In genomic region chr15:102405489-102406195, GRCm38 (mm10) we compare ENCODE assay signal across 8 mouse cellular contexts. TPM values are rescaled to one million over a fixed set of nuclear protein-coding genes. Genes with fewer than 3 reads are reported as not detected.
A peak's percentile ranks its signal among the peaks of the same experiment; 100 is the strongest.
DNase-seq lines count a peak whose midpoint lies in the region; ATAC-seq and TF ChIP-seq lines count a peak whose summit lies in the region.

Sp1 (plus strand) TSS chr15:102406143.

- ATAC-seq in embryonic facial prominence, embryonic 14.5 days (ENCODE audit: low read depth), result peak; percentile 98
- peak; percentile 98 for ATAC-seq in limb, embryonic 13.5 days (ENCODE audit: low FRiP score, low read depth)
- peak; percentile 98 for ATAC-seq in midbrain, embryonic 16.5 days

- H3K9ac ChIP-seq in embryonic facial prominence, embryonic 14.5 days (ENCODE audit: low read depth, low read length), result peak within 1 kb of the TSS; percentile 98
- H3K9ac ChIP-seq in heart, adult 2 months (ENCODE audit: low read depth, low read length), result peak within 1 kb of the TSS; percentile 87
- H3K9ac ChIP-seq in limb, embryonic 13.5 days, result peak within 1 kb of the TSS; percentile 91
- peak within 1 kb of the TSS; percentile 86 for H3K9ac ChIP-seq in midbrain, embryonic 16.5 days (ENCODE audit: low read depth, low read length)

- TF ChIP-seq EP300 in heart, adult 2 months (IDR thresholded peaks at IDR 0.05; ENCODE audit: insufficient read depth, low read depth, low read length), result peak; percentile 93

- no peaks in the 10 kb centered on the region for H3K79me2 ChIP-seq in heart, adult 2 months (replicated peaks; ENCODE audit: control insufficient read depth, insufficient read depth, low read length)

- no peaks in the 10 kb centered on the region for H3K27me3 ChIP-seq in embryonic facial prominence, embryonic 14.5 days (replicated peaks; ENCODE audit: control insufficient read depth, insufficient read depth, low read length)
- no peaks in the 10 kb centered on the region for H3K27me3 ChIP-seq in heart, adult 2 months (ENCODE audit: control insufficient read depth, insufficient read depth, low read length)
- no peaks in the 10 kb centered on the region for H3K27me3 ChIP-seq in limb, embryonic 13.5 days
- H3K27me3 ChIP-seq in midbrain, embryonic 16.5 days (ENCODE audit: control insufficient read depth, insufficient read depth, low read depth, low read length), result no peaks in the 10 kb centered on the region

- peak within 1 kb of the TSS; percentile 100 for H3K27ac ChIP-seq in embryonic facial prominence, embryonic 14.5 days (replicated peaks; ENCODE audit: low read depth, low read length)
- peak within 1 kb of the TSS; percentile 100 for H3K27ac ChIP-seq in heart, adult 2 months
- H3K27ac ChIP-seq in limb, embryonic 13.5 days, result peak within 1 kb of the TSS; percentile 100
- peak within 1 kb of the TSS; percentile 98 for H3K27ac ChIP-seq in midbrain, embryonic 16.5 days (ENCODE audit: low read length)

- intact Hi-C loops in heart, adult 2 months (cut with DNase I), result loop anchor here (5.0 to 10.0 kb wide), 2 partner anchors 112 to 301 kb away; partner anchors contain the start of genes Map3k12, Tarbp2 and Tns2

- peaks cover 27% of the 10 kb centered on the region for H3K4me1 ChIP-seq in embryonic facial prominence, embryonic 14.5 days (ENCODE audit: control insufficient read depth, insufficient read depth, low read length)
- H3K4me1 ChIP-seq in heart, adult 2 months (ENCODE audit: control insufficient read depth, insufficient read depth, low read length), result peaks cover 13% of the 10 kb centered on the region
- peaks cover 40% of the 10 kb centered on the region for H3K4me1 ChIP-seq in limb, embryonic 13.5 days
- H3K4me1 ChIP-seq in midbrain, embryonic 16.5 days (ENCODE audit: control insufficient read depth, insufficient read depth, low read length), result peaks cover 39% of the 10 kb centered on the region

- WGBS in embryonic facial prominence, embryonic 14.5 days, result under 1% methylated on average over 32 of the region's 38 CpGs
- under 1% methylated on average over 38 of the region's 38 CpGs for WGBS in heart, adult 2 months
- WGBS in limb, embryonic 13.5 days, result under 1% methylated on average over 37 of the region's 38 CpGs
- under 1% methylated on average over 38 of the region's 38 CpGs for WGBS in midbrain, embryonic 16.5 days

- H3K36me3 ChIP-seq in embryonic facial prominence, embryonic 14.5 days (ENCODE audit: control insufficient read depth, insufficient read depth, low read length), result peaks cover 31% of the 10 kb centered on the region
- peaks cover 27% of the 10 kb centered on the region for H3K36me3 ChIP-seq in heart, adult 2 months (ENCODE audit: control insufficient read depth, insufficient read depth, low read length)
- peaks cover 34% of the 10 kb centered on the region for H3K36me3 ChIP-seq in limb, embryonic 13.5 days
- H3K36me3 ChIP-seq in midbrain, embryonic 16.5 days (ENCODE audit: control insufficient read depth, insufficient read depth, low read length), result peaks cover 22% of the 10 kb centered on the region

- no peaks in the 10 kb centered on the region for H3K9me3 ChIP-seq in embryonic facial prominence, embryonic 14.5 days (ENCODE audit: control insufficient read depth, low read length)
- H3K9me3 ChIP-seq in limb, embryonic 13.5 days, result no peaks in the 10 kb centered on the region
- H3K9me3 ChIP-seq in midbrain, embryonic 16.5 days (replicated peaks; ENCODE audit: control insufficient read depth, low read length, poor library complexity, severe bottlenecking), result no peaks in the 10 kb centered on the region

- H3K4me3 ChIP-seq in embryonic facial prominence, embryonic 14.5 days (ENCODE audit: low read depth, low read length), result peak within 1 kb of the TSS; percentile 69
- H3K4me3 ChIP-seq in heart, adult 2 months, result peak within 1 kb of the TSS; percentile 67
- peak within 1 kb of the TSS; percentile 69 for H3K4me3 ChIP-seq in limb, embryonic 13.5 days
- H3K4me3 ChIP-seq in midbrain, embryonic 16.5 days (ENCODE audit: low read depth, low read length), result peak within 1 kb of the TSS; percentile 77

- peak within 1 kb of the TSS; percentile 62 for H3K4me2 ChIP-seq in embryonic facial prominence, embryonic 14.5 days (ENCODE audit: low read depth, low read length)
- H3K4me2 ChIP-seq in limb, embryonic 13.5 days (replicated peaks), result peak within 1 kb of the TSS; percentile 66
- peak within 1 kb of the TSS; percentile 67 for H3K4me2 ChIP-seq in midbrain, embryonic 16.5 days (ENCODE audit: low read length)

- DNase-seq in 3T3-L1 (ENCODE audit: low read depth, low spot score), result peak; percentile 100
- DNase-seq in adrenal gland, postnatal 4 days (ENCODE audit: low spot score in 2 of 2), result peak; percentile 79 to 97
- peak; percentile 100 for DNase-seq in embryonic facial prominence, embryonic 14.5 days (ENCODE audit: low spot score)
- DNase-seq in heart, adult 2 months, result peak; percentile 96 to 99
- DNase-seq in kidney, adult 8-10 months, result peak; percentile 99 to 100
- DNase-seq in spleen, postnatal 10 days (ENCODE audit: low spot score in 2 of 2), result peak; percentile 94 to 98

- peak; percentile 100 for TF ChIP-seq POLR2A in heart, adult 2 months (IDR thresholded peaks at IDR 0.05; ENCODE audit: insufficient read depth, low read depth, low read length)

- peak; percentile 1 for TF ChIP-seq CTCF in heart, adult 2 months (IDR thresholded peaks at IDR 0.05)

RNA-seq across cellular contexts. Expression of gene Sp1, which starts in this region (rescaled TPM):
- total RNA-seq in adrenal gland, postnatal 4 days (2021), result 100 to 1,000 TPM; 101 to 110 TPM
- polyA plus RNA-seq in embryonic facial prominence, embryonic 14.5 days (2014; fragmentation: Nextera tagmentation; extraction: Ambion mirVana), result 15.5 and 16.5 TPM in 2 replicates
- 10 to 100 TPM; 36.5 to 41.5 TPM for total RNA-seq in heart, adult 2 months (2021)
- polyA plus RNA-seq in heart, adult 2 months (2012; rRNA removed), result 9.6 and 17.3 TPM in 2 replicates
- 11.6 and 12.0 TPM in 2 replicates for polyA plus RNA-seq in limb, embryonic 13.5 days (2015; fragmentation: Nextera tagmentation; extraction: Ambion mirVana)
- polyA plus RNA-seq in midbrain, embryonic 16.5 days (2015; fragmentation: Nextera tagmentation; extraction: Ambion mirVana), result 3.1 and 3.5 TPM in 2 replicates

Comparison
In these comparisons a context has a peak if more than half of its experiments do, and no peak if none do; other contexts are left out.
1. Peak in every context shown above with its lines: DNase-seq, ATAC-seq, H3K4me3 ChIP-seq and H3K27ac ChIP-seq.